ENCODE assay signal across 20 mouse cellular contexts in the genomic region with DNA sequence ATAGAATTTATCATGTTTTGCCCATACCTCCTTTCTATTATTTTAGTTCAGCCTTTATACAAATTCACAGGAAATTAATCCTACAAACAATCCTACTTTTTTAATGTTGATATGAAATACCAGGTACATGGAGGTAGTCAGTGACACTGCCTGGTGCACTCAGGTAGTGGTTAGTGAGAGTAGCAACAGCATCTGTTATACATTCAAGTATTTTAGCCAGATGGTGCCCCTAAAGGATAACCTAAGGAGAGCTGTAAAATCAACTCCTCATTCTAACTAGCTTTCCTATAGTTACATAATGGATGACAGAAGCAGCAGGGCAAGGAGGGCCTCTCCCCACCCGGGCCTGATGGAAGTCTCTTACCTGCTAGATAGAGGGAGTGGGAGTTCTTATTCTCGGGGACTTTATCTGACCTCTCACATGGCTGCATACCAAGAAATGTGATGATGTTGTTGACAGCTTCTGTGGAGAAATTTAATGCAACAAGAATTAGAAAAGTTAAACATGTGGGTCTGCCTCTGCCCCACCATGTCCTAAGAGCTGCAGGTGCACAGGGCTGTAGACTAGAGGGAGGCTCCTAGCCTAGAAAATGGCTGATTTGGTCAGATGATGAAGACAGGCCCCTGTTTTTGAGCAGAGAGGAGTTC. TPM values are rescaled to one million over a fixed set of nuclear protein-coding genes. Genes with fewer than 3 reads are reported as not detected.
DNase-seq lines count a peak whose midpoint lies in the region; ATAC-seq and TF ChIP-seq lines count a peak whose summit lies in the region.
"Had no signal": no experiment of that assay in that cellular context is flagged by ENCODE, and none has a peak within 500 bp of the region (broad histone marks: within the 10 kb centered on the region; RNA-seq: fewer than 3 reads in every experiment).

No protein-coding gene starts in this region.

- H3K36me3 ChIP-seq in heart, postnatal 0 days (replicated peaks; ENCODE audit: control insufficient read depth, insufficient read depth, low read length) = peaks cover 52% of the 10 kb centered on the region
- peaks cover 42% of the 10 kb centered on the region for H3K36me3 ChIP-seq in lung, embryonic 15.5 days
- H3K36me3 ChIP-seq in limb, embryonic 15.5 days = peaks cover 45% of the 10 kb centered on the region

- H3K4me2 ChIP-seq in heart, postnatal 0 days (ENCODE audit: low read depth, low read length) = no peak overlapping the region
- no peak overlapping the region for H3K4me2 ChIP-seq in lung, embryonic 15.5 days
- no peak overlapping the region for H3K4me2 ChIP-seq in limb, embryonic 15.5 days
- H3K4me2 ChIP-seq: forebrain, embryonic 13.5 days; hindbrain, embryonic 14.5 days had no signal

- H3K9ac ChIP-seq in heart, postnatal 0 days (replicated peaks; ENCODE audit: low read depth, low read length) = no peak overlapping the region
- H3K9ac ChIP-seq in lung, embryonic 15.5 days = no peak overlapping the region
- H3K9ac ChIP-seq in limb, embryonic 15.5 days = no peak overlapping the region
- H3K9ac ChIP-seq: forebrain, embryonic 13.5 days; hindbrain, embryonic 14.5 days; liver, embryonic 14.5 days had no signal

- H3K27ac ChIP-seq in heart, postnatal 0 days (ENCODE audit: low read depth) = no peak overlapping the region
- no peak overlapping the region for H3K27ac ChIP-seq in lung, embryonic 15.5 days
- 0 out of 2 replicates have a peak overlapping the region, but pooled peaks have one; percentile 9 for H3K27ac ChIP-seq in limb, embryonic 15.5 days
- H3K27ac ChIP-seq: hindbrain, embryonic 14.5 days; liver, embryonic 14.5 days; midbrain, embryonic 10.5 days had no signal

- no peak for TF ChIP-seq EP300 in heart, postnatal 0 days (IDR thresholded peaks at IDR 0.05; ENCODE audit: low read depth)

- no peak for TF ChIP-seq CTCF in heart, postnatal 0 days (IDR thresholded peaks at IDR 0.05; ENCODE audit: low read depth)

- no peaks in the 10 kb centered on the region for H3K27me3 ChIP-seq in heart, postnatal 0 days (ENCODE audit: control insufficient read depth, insufficient read depth, low read length)
- no peaks in the 10 kb centered on the region for H3K27me3 ChIP-seq in lung, embryonic 15.5 days
- H3K27me3 ChIP-seq in limb, embryonic 15.5 days = no peaks in the 10 kb centered on the region
- H3K27me3 ChIP-seq: forebrain, embryonic 13.5 days had no signal

- intact Hi-C loops in heart, postnatal 10 days (cut with DNase I) = no loop called here

- no peak overlapping the region for H3K4me3 ChIP-seq in heart, postnatal 0 days (ENCODE audit: low read depth, low read length)
- H3K4me3 ChIP-seq in lung, embryonic 15.5 days = no peak overlapping the region
- no peak overlapping the region for H3K4me3 ChIP-seq in limb, embryonic 15.5 days
- H3K4me3 ChIP-seq: forebrain, embryonic 13.5 days; midbrain, embryonic 10.5 days had no signal

- 26% methylated on average over 2 of the region's 2 CpGs for WGBS in heart, postnatal 0 days
- WGBS in lung, embryonic 15.5 days = 36% methylated on average over 2 of the region's 2 CpGs
- WGBS in limb, embryonic 15.5 days = 41% methylated on average over 2 of the region's 2 CpGs

- ATAC-seq in heart, postnatal 0 days (ENCODE audit: insufficient read depth, low read depth) = peak; percentile 25; the same call in 1 of the 2 replicates
- 0 out of 2 replicates have a peak, but pooled peaks have one; percentile 25 for ATAC-seq in lung, embryonic 15.5 days (ENCODE audit: borderline replicate concordance, extremely low read depth, low FRiP score, low TSS enrichment)
- 0 out of 2 replicates have a peak, but pooled peaks have one; percentile 41 for ATAC-seq in limb, embryonic 15.5 days (ENCODE audit: insufficient number of reproducible peaks, low FRiP score, low TSS enrichment, low read depth)

- peak; percentile 75 for DNase-seq in heart, adult 11 months
- no peak for DNase-seq in heart, adult 9 months (ENCODE audit: low spot score in 2 of 2)
- no peak for DNase-seq in heart, postnatal 0 days (ENCODE audit: low spot score)
- no peak for DNase-seq in heart, postnatal 10 days
- no peak for DNase-seq in lung, postnatal 10 days
- no peak for DNase-seq in thymus, postnatal 36 days
- DNase-seq: adrenal gland, postnatal 10 days; cerebellum, adult 11 months; cerebellum, postnatal 25 days; gastrocnemius, postnatal 36 days; kidney, adult 2 months; lung, postnatal 4 days; right cerebral cortex, adult 18-20 months; thymus, postnatal 14 days had no signal

- H3K4me1 ChIP-seq in heart, postnatal 0 days (ENCODE audit: control insufficient read depth, insufficient read depth) = no peaks in the 10 kb centered on the region
- H3K4me1 ChIP-seq in lung, embryonic 15.5 days = peaks cover 5% of the 10 kb centered on the region; the same call in 1 of the 2 replicates
- 0 out of 2 replicates have a peak, but pooled peaks cover 7% of the 10 kb centered on the region for H3K4me1 ChIP-seq in limb, embryonic 15.5 days

- H3K9me3 ChIP-seq in heart, postnatal 0 days (replicated peaks; ENCODE audit: control insufficient read depth, low read length) = no peaks in the 10 kb centered on the region
- H3K9me3 ChIP-seq in lung, embryonic 15.5 days = no peaks in the 10 kb centered on the region
- H3K9me3 ChIP-seq in limb, embryonic 15.5 days = no peaks in the 10 kb centered on the region
- H3K9me3 ChIP-seq: forebrain, embryonic 13.5 days; midbrain, embryonic 10.5 days had no signal

RNA-seq across cellular contexts. Expression of a gene that starts 25.8 kb away (rescaled TPM):
- 717 and 1,330 TPM in 2 replicates for total RNA-seq in heart, postnatal 0 days (2014; rRNA removed; ENCODE audit: low replicate concordance)
- 664 and 669 TPM in 2 replicates for polyA plus RNA-seq in heart, postnatal 0 days (2015; fragmentation: Nextera tagmentation; extraction: Ambion mirVana)
- 100 to 1,000 TPM; 192 to 215 TPM for total RNA-seq in heart, postnatal 10 days (2021)
- polyA plus RNA-seq in lung, embryonic 15.5 days (2015; fragmentation: Nextera tagmentation; extraction: Ambion mirVana) = 1,436 and 1,497 TPM in 2 replicates
- polyA plus RNA-seq in limb, embryonic 15.5 days (2015; fragmentation: Nextera tagmentation; extraction: Ambion mirVana) = 1,721 and 1,971 TPM in 2 replicates

RNA-seq across cellular contexts. Expression of a gene that starts 55.6 kb away (rescaled TPM):
- total RNA-seq in heart, postnatal 0 days (2014; rRNA removed; ENCODE audit: low replicate concordance) = 1.7 and 4.7 TPM in 2 replicates
- polyA plus RNA-seq in heart, postnatal 0 days (2015; fragmentation: Nextera tagmentation; extraction: Ambion mirVana) = 5.7 and 7.5 TPM in 2 replicates
- total RNA-seq in heart, postnatal 10 days (2021) = 1 to 10 TPM; 2.3 to 4.1 TPM
- 12.1 and 13.0 TPM in 2 replicates for polyA plus RNA-seq in lung, embryonic 15.5 days (2015; fragmentation: Nextera tagmentation; extraction: Ambion mirVana)
- polyA plus RNA-seq in limb, embryonic 15.5 days (2015; fragmentation: Nextera tagmentation; extraction: Ambion mirVana) = 28.6 and 46.4 TPM in 2 replicates
